Mouse (Mus musculus): Measurements from ENCODE around the gene Gm44965. TPM values are rescaled to one million over a fixed set of nuclear protein-coding genes. Genes with fewer than 3 reads are reported as not detected.
A peak's percentile ranks its signal among the peaks of the same experiment; 100 is the strongest.

Gene Gm44965
- polyA plus RNA-seq, 1 experiment from 2014 or later, result 1.0 TPM

- ATAC-seq (ENCODE audit: low FRiP score, low read depth), result no peak
- peaks cover 22% of the 10 kb centered on the region for H3K36me3 ChIP-seq
- H3K9ac ChIP-seq, result no peak overlapping the region
- 94% methylated on average over 4 of the region's 4 CpGs for WGBS
- H3K27ac ChIP-seq (replicated peaks), result no peak overlapping the region
- H3K9me3 ChIP-seq, result no peaks in the 10 kb centered on the region
- no peak overlapping the region for H3K4me2 ChIP-seq
- no peak overlapping the region for H3K4me3 ChIP-seq
- H3K27me3 ChIP-seq, result no peaks in the 10 kb centered on the region
- 0 out of 2 replicates have a peak, but pooled peaks cover 4% of the 10 kb centered on the region for H3K4me1 ChIP-seq (replicated peaks)
Measured at GRCm38 (mm10) chr6:48565693-48566310, 27.9 kb upstream of the Gm44965 start.

- no peaks in the 10 kb centered on the region for H3K27me3 ChIP-seq
- H3K4me2 ChIP-seq, result no peak overlapping the region
- H3K36me3 ChIP-seq, result peaks cover 18% of the 10 kb centered on the region
- 0 out of 2 replicates have a peak, but pooled peaks cover 4% of the 10 kb centered on the region for H3K4me1 ChIP-seq (replicated peaks)
- H3K4me3 ChIP-seq, result no peak overlapping the region
- no peaks in the 10 kb centered on the region for H3K9me3 ChIP-seq
- H3K27ac ChIP-seq (replicated peaks), result no peak overlapping the region
- no peak overlapping the region for H3K9ac ChIP-seq
- 51% methylated on average over 5 of the region's 5 CpGs for WGBS
- no peak for ATAC-seq (ENCODE audit: low FRiP score, low read depth)
Measured at GRCm38 (mm10) chr6:48566312-48566711, 27.4 kb upstream of the Gm44965 start.

DNA sequence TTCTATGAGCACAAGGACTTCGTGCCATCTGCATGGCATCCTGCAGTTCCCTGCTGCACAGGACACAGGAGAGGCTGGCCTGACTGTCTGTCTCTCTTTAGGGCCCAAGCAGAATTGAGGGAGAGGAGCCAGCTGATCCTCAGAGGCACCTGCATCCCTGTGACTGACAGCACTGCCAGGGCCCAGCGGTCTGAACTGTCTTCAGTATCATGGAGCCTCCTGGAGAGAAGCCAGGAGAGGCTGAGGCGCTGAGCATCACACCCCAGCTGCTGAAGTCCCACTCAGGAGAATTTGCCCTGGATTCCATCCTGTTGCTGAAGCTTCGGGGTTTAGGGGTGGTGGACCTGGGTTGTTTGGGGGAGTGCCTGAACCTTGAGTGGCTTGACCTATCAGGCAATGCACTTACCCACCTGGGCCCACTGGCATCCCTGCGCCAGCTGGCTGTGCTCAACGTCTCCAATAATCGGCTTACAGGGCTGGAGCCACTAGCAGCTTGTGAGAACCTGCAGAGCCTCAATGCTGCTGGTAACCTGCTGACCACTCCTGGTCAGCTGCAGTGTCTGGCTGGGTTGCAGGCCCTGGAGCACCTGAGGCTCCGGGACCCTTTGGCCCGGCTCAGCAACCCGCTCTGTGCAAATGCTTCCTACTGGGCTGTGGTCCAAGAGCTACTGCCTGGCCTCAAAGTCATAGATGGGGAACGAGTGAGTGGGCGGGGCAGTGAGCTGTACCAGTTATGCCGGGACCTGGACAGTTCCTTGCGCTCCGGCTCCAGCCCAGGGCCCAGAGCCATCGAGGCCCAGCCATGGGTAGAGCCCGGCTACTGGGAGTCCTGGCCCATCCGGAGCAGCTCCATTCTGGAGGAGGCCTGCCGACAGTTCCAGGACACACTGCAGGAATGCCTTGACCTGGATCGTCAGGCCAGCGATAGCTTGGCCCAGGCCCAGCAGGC, 25.4 kb upstream of the Gm44965 start:
- 80% methylated on average over 21 of the region's 21 CpGs for WGBS
- H3K9ac ChIP-seq, result no peak overlapping the region
- H3K36me3 ChIP-seq, result peaks cover 12% of the 10 kb centered on the region
- ATAC-seq (ENCODE audit: low FRiP score, low read depth), result peak; percentile 49; the same call in 1 of the 2 replicates
- H3K9me3 ChIP-seq, result no peaks in the 10 kb centered on the region
- H3K4me3 ChIP-seq, result no peak overlapping the region
- 0 out of 2 replicates have a peak overlapping the region, but pooled peaks have one; percentile 10 for H3K27ac ChIP-seq (replicated peaks)
- no peaks in the 10 kb centered on the region for H3K27me3 ChIP-seq
- no peak overlapping the region for H3K4me2 ChIP-seq
- H3K4me1 ChIP-seq (replicated peaks), result 0 out of 2 replicates have a peak, but pooled peaks cover 4% of the 10 kb centered on the region

GRCm38 (mm10) chr6:48569065-48569807, 24.5 kb upstream of the Gm44965 start:
- Histone ChIP-seq H3K9me3 (no peaks in the 10 kb centered on the region), H3K36me3 (peaks cover 11% of the 10 kb centered on the region), H3K27me3 (no peaks in the 10 kb centered on the region), H3K4me2 (no peak overlapping the region), H3K4me1 (replicated peaks) (0 out of 2 replicates have a peak, but pooled peaks cover 4% of the 10 kb centered on the region), H3K4me3 (no peak overlapping the region), H3K9ac (no peak overlapping the region), H3K27ac (replicated peaks) (no peak overlapping the region)
- no peak for ATAC-seq (ENCODE audit: low FRiP score, low read depth)
- WGBS, result 82% methylated on average over 8 of the region's 8 CpGs

DNA sequence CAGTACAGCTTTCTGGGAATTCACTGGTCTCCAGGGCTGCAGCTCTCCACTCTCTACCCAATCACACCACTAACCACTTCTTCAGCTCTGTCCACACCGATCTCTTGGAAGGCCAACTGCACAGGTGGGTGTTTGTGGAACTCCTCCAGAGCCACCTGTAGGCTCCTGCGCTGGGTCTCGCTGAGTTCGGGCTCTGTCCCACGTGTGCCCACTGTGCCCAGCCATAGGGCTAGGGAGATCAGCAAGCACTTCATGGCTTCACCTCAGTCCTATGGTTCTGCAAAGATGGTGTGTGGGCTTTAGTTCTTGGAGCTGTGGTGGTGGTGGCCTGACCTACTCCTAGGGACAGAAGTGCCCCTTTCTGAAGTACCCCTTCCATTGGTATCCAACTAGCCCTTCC, 21.7 kb upstream of the Gm44965 start:
- Histone ChIP-seq H3K27ac (replicated peaks) (no peak overlapping the region), H3K9ac (no peak overlapping the region), H3K27me3 (no peaks in the 10 kb centered on the region), H3K36me3 (no peaks in the 10 kb centered on the region), H3K9me3 (no peaks in the 10 kb centered on the region), H3K4me1 (replicated peaks) (0 out of 2 replicates have a peak, but pooled peaks cover 4% of the 10 kb centered on the region), H3K4me3 (no peak overlapping the region), H3K4me2 (no peak overlapping the region)
- ATAC-seq (ENCODE audit: low FRiP score, low read depth), result no peak
- WGBS, result 95% methylated on average over 5 of the region's 5 CpGs

DNA sequence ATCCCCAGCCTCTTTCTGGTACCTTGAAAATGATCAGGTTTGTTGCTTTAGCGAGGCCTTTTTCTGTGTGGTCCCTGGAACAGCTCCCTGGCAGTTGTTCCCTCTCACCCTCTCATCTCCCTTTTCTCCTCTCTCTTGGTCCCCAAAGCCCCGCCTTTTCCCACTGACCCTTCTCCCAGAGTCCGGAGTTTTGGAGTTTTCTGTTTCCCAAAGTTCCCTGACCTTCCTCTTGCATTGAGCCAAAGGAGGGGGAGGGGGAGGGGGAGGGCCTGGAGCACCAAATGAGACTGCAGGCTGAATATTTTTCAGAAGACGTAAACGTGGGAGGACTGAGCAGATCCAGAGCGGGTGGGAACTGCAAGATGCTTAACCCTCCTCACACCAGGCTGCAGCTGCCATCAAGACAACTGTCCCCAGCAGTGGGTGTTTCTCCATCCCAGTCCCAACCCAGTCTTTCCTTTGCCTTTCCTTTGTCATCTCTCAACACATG, 21.1 kb upstream of the Gm44965 start, which contains the start of gene Rarres2:
TSS of gene Rarres2 (minus strand) at position 218 of the 490 bp plus-strand sequence.
- Histone ChIP-seq H3K9ac (no peak within 1 kb of the TSS), H3K4me2 (no peak within 1 kb of the TSS), H3K4me1 (replicated peaks) (0 out of 2 replicates have a peak, but pooled peaks cover 4% of the 10 kb centered on the region), H3K27me3 (no peaks in the 10 kb centered on the region), H3K9me3 (no peaks in the 10 kb centered on the region), H3K27ac (replicated peaks) (no peak within 1 kb of the TSS), H3K4me3 (no peak within 1 kb of the TSS), H3K36me3 (no peaks in the 10 kb centered on the region)
- ATAC-seq (ENCODE audit: low FRiP score, low read depth), result no peak
- 38% methylated on average over 6 of the region's 6 CpGs for WGBS

- Histone ChIP-seq H3K4me3 (no peak overlapping the region), H3K9ac (no peak overlapping the region), H3K36me3 (no peaks in the 10 kb centered on the region), H3K9me3 (no peaks in the 10 kb centered on the region), H3K4me1 (replicated peaks) (0 out of 2 replicates have a peak, but pooled peaks cover 4% of the 10 kb centered on the region), H3K27me3 (no peaks in the 10 kb centered on the region), H3K27ac (replicated peaks) (no peak overlapping the region), H3K4me2 (no peak overlapping the region)
- WGBS, result 74% methylated on average over 10 of the region's 10 CpGs
- ATAC-seq (ENCODE audit: low FRiP score, low read depth), result no peak
Measured at GRCm38 (mm10) chr6:48573280-48573679, 20.5 kb upstream of the Gm44965 start.

GRCm38 (mm10) chr6:48573981-48574380, 19.8 kb upstream of the Gm44965 start:
- WGBS, result 83% methylated on average over 3 of the region's 3 CpGs
- Histone ChIP-seq H3K9ac (no peak overlapping the region), H3K4me1 (replicated peaks) (no peaks in the 10 kb centered on the region), H3K4me2 (no peak overlapping the region), H3K4me3 (no peak overlapping the region), H3K9me3 (no peaks in the 10 kb centered on the region), H3K36me3 (no peaks in the 10 kb centered on the region), H3K27ac (replicated peaks) (no peak overlapping the region), H3K27me3 (no peaks in the 10 kb centered on the region)
- ATAC-seq (ENCODE audit: low FRiP score, low read depth), result no peak

- Histone ChIP-seq H3K4me1 (replicated peaks) (no peaks in the 10 kb centered on the region), H3K9me3 (no peaks in the 10 kb centered on the region), H3K9ac (no peak overlapping the region), H3K27ac (replicated peaks) (no peak overlapping the region), H3K27me3 (no peaks in the 10 kb centered on the region), H3K4me3 (no peak overlapping the region), H3K4me2 (no peak overlapping the region), H3K36me3 (no peaks in the 10 kb centered on the region)
- WGBS, result 65% methylated on average over 5 of the region's 5 CpGs
- no peak for ATAC-seq (ENCODE audit: low FRiP score, low read depth)
Measured at GRCm38 (mm10) chr6:48578736-48579135, 15.0 kb upstream of the Gm44965 start.

GRCm38 (mm10) chr6:48579215-48579648, 14.5 kb upstream of the Gm44965 start:
- 42% methylated on average over 5 of the region's 5 CpGs for WGBS

DNA sequence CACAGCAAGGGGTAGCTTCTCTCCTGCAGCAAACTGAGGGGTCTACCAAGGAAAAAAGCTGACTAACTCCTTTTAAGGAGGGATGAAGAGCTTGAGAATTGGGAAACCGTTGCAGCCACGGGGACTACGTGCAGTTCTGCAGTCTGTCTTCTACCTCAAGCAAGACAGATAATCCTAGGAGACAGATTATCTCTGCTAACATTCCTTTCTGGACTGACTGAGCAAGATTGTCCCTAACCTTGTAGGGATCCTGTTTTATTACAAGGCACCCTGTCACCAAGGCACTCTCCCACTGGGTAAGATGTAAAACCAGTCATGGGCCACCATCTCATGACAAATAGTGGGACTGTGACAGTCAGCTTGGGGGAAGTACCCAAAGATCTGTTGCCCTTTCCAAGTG, 12.5 kb upstream of the Gm44965 start:
- Histone ChIP-seq H3K9me3 (no peaks in the 10 kb centered on the region), H3K4me3 (no peak overlapping the region), H3K36me3 (no peaks in the 10 kb centered on the region), H3K4me2 (no peak overlapping the region), H3K27me3 (no peaks in the 10 kb centered on the region), H3K9ac (no peak overlapping the region), H3K27ac (replicated peaks) (no peak overlapping the region), H3K4me1 (replicated peaks) (no peaks in the 10 kb centered on the region)
- 34% methylated on average over 3 of the region's 3 CpGs for WGBS
- ATAC-seq (ENCODE audit: low FRiP score, low read depth), result no peak

More at GRCm38 (mm10) chr6:48579215-48579648, 14.5 kb upstream of the Gm44965 start:
- no peak overlapping the region for H3K27ac ChIP-seq (replicated peaks)
- no peaks in the 10 kb centered on the region for H3K9me3 ChIP-seq
- H3K4me1 ChIP-seq (replicated peaks), result no peaks in the 10 kb centered on the region
- H3K4me3 ChIP-seq, result no peak overlapping the region
- H3K36me3 ChIP-seq, result no peaks in the 10 kb centered on the region
- no peak for ATAC-seq (ENCODE audit: low FRiP score, low read depth)
- H3K9ac ChIP-seq, result no peak overlapping the region
- H3K4me2 ChIP-seq, result no peak overlapping the region
- no peaks in the 10 kb centered on the region for H3K27me3 ChIP-seq
